Mouse (Mus musculus): ENCODE results near the gene Trim46. TPM values are rescaled to one million over a fixed set of nuclear protein-coding genes. Genes with fewer than 3 reads are reported as not detected.

Trim46 gene
- total RNA-seq, 2 experiments from 2014 or later, result 0.18 to 0.50 TPM

GRCm38 (mm10) chr3:89243609-89244008, 2.5 kb downstream of the Trim46 start:
- Histone ChIP-seq H3K4me3 (no peak overlapping the region), H3K27ac (no peak overlapping the region)
- intact Hi-C loops (cut with DNase I), result no loop called here
- TF ChIP-seq CTCF (IDR thresholded peaks at IDR 0.05), result peak; percentile 40
- DNase-seq, result no peak

- peak; percentile 71 for TF ChIP-seq CTCF (IDR thresholded peaks at IDR 0.05)
- H3K27ac ChIP-seq, result no peak overlapping the region
Measured at GRCm38 (mm10) chr3:89242331-89242895, 3.7 kb downstream of the Trim46 start.

GRCm38 (mm10) chr3:89238494-89238893, 7.6 kb downstream of the Trim46 start:
- DNase-seq, result no peak
- TF ChIP-seq CTCF (IDR thresholded peaks at IDR 0.05), result no peak
- Histone ChIP-seq H3K4me3 (no peak overlapping the region), H3K27ac (no peak overlapping the region)
- intact Hi-C loops (cut with DNase I), result no loop called here

More at GRCm38 (mm10) chr3:89242331-89242895, 3.7 kb downstream of the Trim46 start:
- intact Hi-C loops (cut with DNase I), result no loop called here
- peak; percentile 63 for DNase-seq
- no peak overlapping the region for H3K4me3 ChIP-seq

DNA sequence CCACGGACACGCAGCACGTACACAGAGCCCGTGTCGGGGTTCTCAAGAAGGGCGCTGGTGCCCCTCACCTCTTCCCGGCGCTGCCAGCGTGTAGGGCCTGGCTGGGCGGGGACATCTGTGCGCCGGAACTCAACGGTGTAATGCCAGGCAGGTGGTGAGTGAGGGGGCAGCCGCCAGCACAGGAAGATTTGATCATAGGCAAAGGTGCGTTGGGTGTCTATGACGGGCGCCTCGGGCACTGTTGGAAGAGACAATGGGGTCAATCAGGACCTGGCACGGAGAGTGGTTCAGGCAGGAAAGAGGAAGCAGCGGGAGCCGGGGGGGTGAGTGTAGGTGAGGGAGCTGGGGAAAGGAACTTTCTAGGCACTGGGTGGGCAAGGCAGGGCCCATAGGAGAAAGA, 8.4 kb downstream of the Trim46 start:
- no peak for DNase-seq
- intact Hi-C loops (cut with DNase I), result no loop called here
- TF ChIP-seq CTCF (IDR thresholded peaks at IDR 0.05), result no peak
- Histone ChIP-seq H3K4me3 (no peak overlapping the region), H3K27ac (no peak overlapping the region)

GRCm38 (mm10) chr3:89236516-89236915, 9.6 kb downstream of the Trim46 start:
- DNase-seq, result no peak
- no peak overlapping the region for H3K4me3 ChIP-seq
- no peak overlapping the region for H3K27ac ChIP-seq
- TF ChIP-seq CTCF (IDR thresholded peaks at IDR 0.05), result no peak
- intact Hi-C loops (cut with DNase I), result no loop called here

DNA sequence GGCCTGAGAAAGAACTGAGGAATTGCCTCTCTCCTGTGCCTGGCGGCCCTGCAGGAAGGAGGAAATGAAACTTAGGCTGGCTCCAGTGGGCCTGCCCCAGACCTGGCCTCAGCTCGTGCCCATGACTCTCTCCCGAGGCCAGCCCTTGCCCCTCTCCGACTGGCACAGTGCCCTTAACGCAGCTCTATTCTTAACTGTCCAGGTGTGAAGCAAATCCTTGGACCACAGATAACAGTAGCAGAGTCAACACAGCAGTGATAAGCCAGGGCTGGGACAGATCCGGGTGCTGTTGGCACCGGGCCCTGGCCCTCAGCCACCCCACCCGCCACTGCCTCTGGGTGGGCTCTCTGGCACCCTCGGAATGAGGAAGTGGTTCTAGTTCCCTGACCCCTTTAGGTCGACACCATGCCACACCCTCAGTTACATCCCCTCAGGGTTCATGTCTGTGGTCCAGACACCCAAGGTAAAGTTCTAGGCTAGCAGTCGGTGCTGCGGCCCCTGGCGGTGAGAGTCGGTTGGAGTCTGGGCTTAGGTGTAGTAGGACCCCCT, 12.5 kb downstream of the Trim46 start:
- Histone ChIP-seq H3K27ac (no peak overlapping the region), H3K4me3 (no peak overlapping the region)
- no peak for TF ChIP-seq CTCF (IDR thresholded peaks at IDR 0.05)
- DNase-seq, result no peak
- intact Hi-C loops (cut with DNase I), result no loop called here

DNA sequence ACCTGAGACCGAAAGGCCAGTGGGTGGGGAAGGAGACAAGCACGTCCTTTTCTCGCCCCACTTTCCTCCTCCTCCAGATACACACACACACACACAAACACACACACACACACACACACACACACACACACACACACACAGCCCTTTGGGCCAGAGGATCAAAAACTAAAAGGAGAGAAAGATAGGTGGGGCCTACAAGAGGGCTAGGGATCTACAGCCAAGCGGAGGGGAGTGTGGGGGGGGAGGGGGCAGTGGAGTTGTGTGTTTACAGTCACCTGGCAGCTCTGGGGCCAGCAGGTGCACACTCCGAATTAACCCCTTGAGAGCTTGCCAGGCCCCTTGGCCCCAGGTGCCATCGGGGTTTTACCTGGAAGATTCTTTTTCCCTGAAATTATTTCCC, 13.5 kb downstream of the Trim46 start:
- intact Hi-C loops (cut with DNase I), result no loop called here
- Histone ChIP-seq H3K4me3 (no peak overlapping the region), H3K27ac (no peak overlapping the region)
- no peak for DNase-seq
- TF ChIP-seq CTCF (IDR thresholded peaks at IDR 0.05), result no peak

DNA sequence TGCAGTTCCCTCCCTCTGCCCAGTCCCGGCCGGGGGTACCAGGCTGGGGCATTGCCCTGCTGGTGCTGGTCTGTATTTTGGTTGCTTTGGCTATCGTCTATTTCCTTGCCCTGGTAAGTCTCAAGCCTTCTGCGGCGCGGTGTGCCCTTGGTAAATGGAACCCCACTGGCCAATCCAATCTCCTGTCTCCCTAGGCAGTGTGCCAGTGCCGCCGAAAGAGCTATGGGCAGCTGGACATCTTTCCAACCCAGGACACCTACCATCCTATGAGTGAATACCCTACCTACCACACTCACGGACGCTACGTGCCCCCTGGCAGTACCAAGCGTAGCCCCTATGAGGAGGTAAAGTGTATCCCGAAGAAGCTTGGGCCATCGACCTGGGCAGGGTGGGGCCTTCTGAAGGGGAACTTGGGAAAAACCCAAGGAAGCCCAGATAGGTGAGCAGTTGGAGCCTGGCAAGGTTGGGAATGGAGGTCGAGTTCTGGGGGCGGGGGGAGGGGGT, 14.3 kb downstream of the Trim46 start:
- intact Hi-C loops (cut with DNase I), result no loop called here
- TF ChIP-seq CTCF (IDR thresholded peaks at IDR 0.05), result no peak
- Histone ChIP-seq H3K27ac (no peak overlapping the region), H3K4me3 (no peak overlapping the region)
- DNase-seq, result no peak

DNA sequence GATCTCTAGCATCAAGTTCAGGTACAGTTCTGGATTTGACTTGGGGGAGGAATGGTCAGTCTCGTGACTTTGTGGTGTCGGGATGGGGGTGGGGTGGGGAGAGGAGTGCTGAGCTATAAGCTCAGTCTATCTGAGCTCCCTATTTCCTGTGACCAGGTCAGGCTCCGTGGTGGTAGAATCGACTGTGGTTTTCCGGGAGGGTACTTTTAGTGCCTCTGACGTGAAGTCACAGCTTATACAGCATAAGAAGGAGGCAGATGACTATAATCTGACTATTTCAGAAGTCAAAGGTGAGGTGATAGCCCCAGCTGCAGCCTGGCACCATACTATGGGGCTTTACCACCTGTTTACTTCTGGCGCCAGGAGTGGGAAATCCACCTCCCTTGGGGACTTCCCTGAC, 14.8 kb downstream of the Trim46 start:
- no peak overlapping the region for H3K27ac ChIP-seq
- H3K4me3 ChIP-seq, result no peak overlapping the region
- DNase-seq, result no peak
- TF ChIP-seq CTCF (IDR thresholded peaks at IDR 0.05), result no peak
- intact Hi-C loops (cut with DNase I), result no loop called here

GRCm38 (mm10) chr3:89230561-89230960, 15.5 kb downstream of the Trim46 start:
- no peak for DNase-seq
- H3K27ac ChIP-seq, result no peak overlapping the region
- H3K4me3 ChIP-seq, result no peak overlapping the region
- no peak for TF ChIP-seq CTCF (IDR thresholded peaks at IDR 0.05)
- intact Hi-C loops (cut with DNase I), result no loop called here

GRCm38 (mm10) chr3:89229276-89229675, 16.8 kb downstream of the Trim46 start:
- intact Hi-C loops (cut with DNase I), result no loop called here
- H3K4me3 ChIP-seq, result no peak overlapping the region
- DNase-seq, result no peak
- no peak for TF ChIP-seq CTCF (IDR thresholded peaks at IDR 0.05)
- no peak overlapping the region for H3K27ac ChIP-seq

DNA sequence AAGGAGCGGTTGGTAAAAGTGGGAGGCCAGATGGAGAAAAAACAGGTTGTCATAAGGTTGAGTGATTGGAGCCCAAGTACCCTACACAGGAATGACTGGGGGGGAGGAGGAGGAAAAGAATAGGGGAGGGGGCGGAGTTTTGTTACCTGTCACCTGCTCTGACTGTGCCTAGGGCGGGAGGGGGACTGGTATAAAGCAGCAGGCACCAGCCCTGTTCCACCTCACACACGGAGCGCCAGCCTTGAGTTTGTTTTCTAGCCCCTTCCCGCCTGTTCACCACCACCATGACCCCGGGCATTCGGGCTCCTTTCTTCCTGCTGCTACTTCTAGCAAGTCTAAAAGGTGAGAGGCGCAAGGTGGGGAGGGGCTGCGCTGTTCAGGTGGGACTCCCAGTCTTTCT, 17.3 kb downstream of the Trim46 start, which contains the start of gene Muc1:
TSS of gene Muc1 (plus strand) at position 222 of the 400 bp plus-strand sequence.
- no peak for TF ChIP-seq CTCF (IDR thresholded peaks at IDR 0.05)
- Histone ChIP-seq H3K27ac (peak within 1 kb of the TSS; percentile 83), H3K4me3 (peak within 1 kb of the TSS; percentile 80)
- no peak for DNase-seq
- intact Hi-C loops (cut with DNase I), result no loop called here

- intact Hi-C loops (cut with DNase I), result no loop called here
- Histone ChIP-seq H3K27ac (peak overlapping the region; percentile 83), H3K4me3 (peak overlapping the region; percentile 80)
- DNase-seq, result peak; percentile 90
- TF ChIP-seq CTCF (IDR thresholded peaks at IDR 0.05), result peak; percentile 98
Measured at GRCm38 (mm10) chr3:89228180-89228549, 17.9 kb downstream of the Trim46 start.

All from gastrocnemius, adult 2 months (tissue).